8 mouse cellular contexts compared by ENCODE assay signal in genomic region chr9:122225309-122225708, GRCm38 (mm10).
A peak's percentile ranks its signal among the peaks of the same experiment; 100 is the strongest.
DNase-seq lines count a peak whose midpoint lies in the region; ATAC-seq and TF ChIP-seq lines count a peak whose summit lies in the region.

No protein-coding gene starts in this region.

- no peaks in the 10 kb centered on the region for H3K9me3 ChIP-seq in heart, embryonic 12.5 days (replicated peaks)
- H3K9me3 ChIP-seq in neural tube, embryonic 14.5 days (ENCODE audit: control insufficient read depth, low read length) = no peaks in the 10 kb centered on the region

- TF ChIP-seq EP300 in heart, adult 2 months (IDR thresholded peaks at IDR 0.05; ENCODE audit: insufficient read depth, low read depth, low read length) = 0 out of 2 replicates have a peak, but pooled peaks have one; percentile 30

- TF ChIP-seq CTCF in heart, adult 2 months (IDR thresholded peaks at IDR 0.05) = peak; percentile 82

- WGBS in heart, adult 2 months = 57% methylated on average over 7 of the region's 7 CpGs
- WGBS in heart, embryonic 12.5 days = 46% methylated on average over 7 of the region's 7 CpGs
- whole genome bisulfite sequencing in neural tube, embryonic 14.5 days = 48% methylated on average over 7 of the region's 7 CpGs

- H3K9ac ChIP-seq in heart, adult 2 months (ENCODE audit: low read depth, low read length) = no peak overlapping the region
- H3K9ac ChIP-seq in heart, embryonic 12.5 days = no peak overlapping the region
- no peak overlapping the region for H3K9ac ChIP-seq in neural tube, embryonic 14.5 days (replicated peaks; ENCODE audit: low read depth, low read length)

- no peak overlapping the region for H3K4me2 ChIP-seq in heart, embryonic 12.5 days
- no peak overlapping the region for H3K4me2 ChIP-seq in neural tube, embryonic 14.5 days (ENCODE audit: low read depth, low read length)

- no peak overlapping the region for H3K27ac ChIP-seq in heart, adult 2 months
- H3K27ac ChIP-seq in heart, embryonic 12.5 days (ENCODE audit: poor library complexity, severe bottlenecking) = no peak overlapping the region
- no peak overlapping the region for H3K27ac ChIP-seq in neural tube, embryonic 14.5 days (ENCODE audit: low read depth, low read length)

- intact Hi-C loops in heart, adult 2 months (cut with DNase I) = loop anchor here (1.0 to 5.0 kb wide), 2 partner anchors 209 to 278 kb away; no protein-coding TSS in a partner anchor

- no peak overlapping the region for H3K4me3 ChIP-seq in heart, adult 2 months
- no peak overlapping the region for H3K4me3 ChIP-seq in heart, embryonic 12.5 days
- no peak overlapping the region for H3K4me3 ChIP-seq in neural tube, embryonic 14.5 days (ENCODE audit: low read depth, low read length)

- no peaks in the 10 kb centered on the region for H3K36me3 ChIP-seq in heart, adult 2 months (ENCODE audit: control insufficient read depth, insufficient read depth, low read length)
- H3K36me3 ChIP-seq in heart, embryonic 12.5 days = no peaks in the 10 kb centered on the region
- no peaks in the 10 kb centered on the region for H3K36me3 ChIP-seq in neural tube, embryonic 14.5 days (ENCODE audit: control insufficient read depth, insufficient read depth, low read length)

- no peak for TF ChIP-seq POLR2A in heart, adult 2 months (IDR thresholded peaks at IDR 0.05; ENCODE audit: insufficient read depth, low read depth, low read length)

- peaks cover 2% of the 10 kb centered on the region for H3K4me1 ChIP-seq in heart, adult 2 months (ENCODE audit: control insufficient read depth, insufficient read depth, low read length)
- H3K4me1 ChIP-seq in heart, embryonic 12.5 days (replicated peaks) = peaks cover 5% of the 10 kb centered on the region
- H3K4me1 ChIP-seq in neural tube, embryonic 14.5 days (ENCODE audit: control insufficient read depth, insufficient read depth, low read length) = peaks cover 9% of the 10 kb centered on the region; the same call in 1 of the 2 replicates

- peak in 1 of 2 experiments; percentile 28 for DNase-seq in heart, adult 2 months
- no peak for DNase-seq in heart, adult 11 months
- DNase-seq in CD4-positive, CD25-positive, alpha-beta regulatory T cell, adult 2 months (ENCODE audit: low read depth, low spot score) = peak; percentile 76
- DNase-seq in cerebellum, adult 9-10 months = peak; percentile 71
- peak; percentile 35 for DNase-seq in kidney, postnatal 10 days
- no peak for DNase-seq in urinary bladder, postnatal 4 days (ENCODE audit: low spot score in 2 of 2)

- no peaks in the 10 kb centered on the region for H3K79me2 ChIP-seq in heart, adult 2 months (replicated peaks; ENCODE audit: control insufficient read depth, insufficient read depth, low read length)

- no peaks in the 10 kb centered on the region for H3K27me3 ChIP-seq in heart, adult 2 months (ENCODE audit: control insufficient read depth, insufficient read depth, low read length)
- H3K27me3 ChIP-seq in heart, embryonic 12.5 days (replicated peaks) = no peaks in the 10 kb centered on the region
- no peaks in the 10 kb centered on the region for H3K27me3 ChIP-seq in neural tube, embryonic 14.5 days (ENCODE audit: control insufficient read depth, insufficient read depth, low read length)

- ATAC-seq in heart, embryonic 12.5 days (ENCODE audit: insufficient number of reproducible peaks, low FRiP score) = 0 out of 2 replicates have a peak, but pooled peaks have one; percentile 18
- peak; percentile 38; the same call in 1 of the 2 replicates for ATAC-seq in neural tube, embryonic 14.5 days (ENCODE audit: low read depth)

Comparison
In these comparisons a context has a peak if more than half of its experiments do, and no peak if none do; other contexts are left out.
1. DNase-seq: peak in CD4-positive, CD25-positive, alpha-beta regulatory T cell, adult 2 months (single experiment), cerebellum, adult 9-10 months (single experiment) and kidney, postnatal 10 days (single experiment); none in heart, adult 11 months (single experiment) and urinary bladder, postnatal 4 days (0 of 2).